Mouse (Mus musculus) forebrain, embryonic 10.5 days (tissue): Measurements from ENCODE around the gene Ckap2l. TPM values are rescaled to one million over a fixed set of nuclear protein-coding genes. Genes with fewer than 3 reads are reported as not detected.

Experiments
- DNase-seq: peaks from one replicate; pipeline ENCODE4 v3.0.0-alpha.2; 2017; ENCODE audit warnings: low spot score; ENCODE audit errors: extremely low spot score
- H3K27ac ChIP-seq: fragments of 300-500 bp; sonication (generic); 2 replicates; pipeline ENCODE4 v1.5.1; 2016; ENCODE audit warnings: mild to moderate bottlenecking
- H3K27me3 ChIP-seq: fragments of 300-500 bp; sonication (generic); 2 replicates; pipeline ENCODE4 v1.6.1; 2016; ENCODE audit warnings: mild to moderate bottlenecking; ENCODE audit not compliant: poor library complexity, severe bottlenecking
- H3K36me3 ChIP-seq: fragments of 300-500 bp; sonication (generic); replicated peaks from 2 replicates; pipeline ENCODE4 v1.6.1; 2016; ENCODE audit warnings: mild to moderate bottlenecking, moderate library complexity
- H3K4me1 ChIP-seq: fragments of 300-500 bp; sonication (generic); 2 replicates; pipeline ENCODE4 v1.6.1; 2016
- H3K4me3 ChIP-seq: fragments of 300-500 bp; sonication (generic); 2 replicates; pipeline ENCODE4 v1.5.1; 2016; ENCODE audit warnings: mild to moderate bottlenecking, moderate library complexity
- H3K9me3 ChIP-seq: fragments of 300-500 bp; sonication (generic); 2 replicates; pipeline ENCODE4 v1.6.1; 2016; ENCODE audit warnings: mild to moderate bottlenecking, moderate library complexity
- WGBS: fragments of 180-500 bp; shearing (Covaris S2); methylation state at CpG from one replicate; pipeline ENCODE4 v1.1.7; 2016; 5-methylcytosine and 5-hydroxymethylcytosine counted together
- polyA plus RNA-seq: library from polyadenylated mRNA; unstranded; fragments of >200 nt; fragmentation: Nextera tagmentation; extraction: Ambion mirVana; gene quantifications from 2 replicates; pipeline ENCODE4 v1.2.1, GENCODE M21; 2016

The Ckap2l gene
- polyA plus RNA-seq, 1 experiment from 2014 or later: 65.8 TPM

DNA sequence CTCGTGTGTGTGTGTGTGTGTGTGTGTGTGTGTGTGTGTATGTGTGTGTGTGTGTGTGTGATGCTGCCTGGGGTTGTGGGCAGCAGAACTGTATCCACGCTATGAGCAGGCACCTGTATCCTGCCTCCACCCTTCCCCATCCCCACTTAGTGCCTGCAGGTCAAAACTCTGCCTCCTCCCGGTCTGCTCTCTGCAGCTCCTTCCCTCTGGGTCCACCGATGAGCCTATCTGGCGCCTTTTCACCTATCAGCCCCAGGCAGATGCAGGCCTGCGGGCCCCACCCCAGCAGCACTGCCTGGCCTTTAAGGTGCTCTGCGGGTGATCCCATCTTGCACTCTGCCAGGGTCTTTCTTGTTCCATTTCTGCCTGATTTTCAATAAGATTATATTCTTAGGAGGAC is 69.3 kb downstream of the Ckap2l start:
- H3K4me1 ChIP-seq: peaks cover 7% of the 10 kb centered on the region; the same call in 1 of the 2 replicates
- no peaks in the 10 kb centered on the region for H3K36me3 ChIP-seq
- no peak overlapping the region for H3K4me3 ChIP-seq
- no peaks in the 10 kb centered on the region for H3K9me3 ChIP-seq
- WGBS: 71% methylated on average over 6 of the region's 7 CpGs
- H3K27me3 ChIP-seq: no peaks in the 10 kb centered on the region
- peak overlapping the region; percentile 75; the same call in 1 of the 2 replicates for H3K27ac ChIP-seq
- no peak for DNase-seq

DNA sequence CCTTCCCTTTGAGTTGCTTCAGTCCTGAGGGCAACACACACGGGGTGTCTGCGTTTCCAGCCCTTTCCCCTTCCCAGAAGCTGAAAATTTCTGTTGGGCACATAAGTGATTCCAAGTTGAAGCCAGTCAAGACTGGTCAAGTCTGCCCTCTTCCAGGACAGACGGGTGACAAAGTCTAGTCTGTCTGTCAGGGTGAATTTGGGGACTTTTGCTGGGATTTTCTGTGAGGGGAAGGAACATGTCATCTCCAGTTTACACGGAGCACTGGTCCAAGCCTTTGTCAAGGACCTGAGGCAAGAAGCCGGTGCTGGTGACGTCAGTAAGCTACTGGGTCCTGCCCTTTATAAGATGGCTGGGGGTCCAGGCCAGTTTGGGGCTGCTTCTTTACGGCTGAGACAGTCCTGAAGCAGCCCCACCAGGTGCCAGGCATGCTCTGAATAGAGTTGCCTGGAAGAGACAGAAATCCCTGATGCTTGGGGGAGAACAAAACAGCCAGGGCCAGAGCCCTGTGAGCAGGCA is 69.9 kb downstream of the Ckap2l start:
- Histone ChIP-seq H3K36me3 (no peaks in the 10 kb centered on the region), H3K4me3 (no peak overlapping the region), H3K9me3 (no peaks in the 10 kb centered on the region), H3K4me1 (peaks cover 7% of the 10 kb centered on the region; the same call in 1 of the 2 replicates), H3K27ac (peak overlapping the region; percentile 75), H3K27me3 (no peaks in the 10 kb centered on the region)
- WGBS: 77% methylated on average over 7 of the region's 7 CpGs
- no peak for DNase-seq

DNA sequence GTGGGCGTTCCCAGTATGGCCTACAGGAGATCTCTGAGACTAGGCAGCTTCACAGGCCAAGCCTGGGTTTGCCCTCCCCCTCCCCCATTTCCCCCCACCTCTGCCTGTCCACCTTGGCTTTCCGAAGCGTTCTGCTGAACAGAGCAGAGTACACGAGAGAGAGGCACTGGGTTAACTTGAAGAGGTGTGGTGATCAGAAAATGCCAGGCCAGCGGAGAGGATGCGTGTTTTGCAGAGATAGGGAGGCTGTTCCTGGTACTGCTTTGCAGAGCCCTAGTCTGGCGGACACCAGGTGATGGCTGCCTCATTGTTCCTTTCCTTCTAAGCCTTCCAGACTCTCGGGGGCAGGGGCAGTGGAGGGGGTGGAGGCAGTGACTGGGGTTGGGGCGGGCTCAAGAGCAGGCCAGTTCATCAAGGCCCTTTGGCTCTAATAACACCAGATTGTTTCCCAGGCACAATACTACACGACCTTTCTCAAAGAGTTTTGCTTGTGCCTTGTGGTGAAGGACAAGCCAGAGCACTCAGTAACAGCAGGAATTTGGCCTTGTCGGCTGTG is 70.6 kb downstream of the Ckap2l start:
- DNase-seq: no peak
- Histone ChIP-seq H3K27me3 (no peaks in the 10 kb centered on the region), H3K4me3 (no peak overlapping the region), H3K4me1 (peaks cover 7% of the 10 kb centered on the region; the same call in 1 of the 2 replicates), H3K27ac (peak overlapping the region; percentile 75), H3K36me3 (no peaks in the 10 kb centered on the region), H3K9me3 (no peaks in the 10 kb centered on the region)
- WGBS: 65% methylated on average over 11 of the region's 11 CpGs

DNA sequence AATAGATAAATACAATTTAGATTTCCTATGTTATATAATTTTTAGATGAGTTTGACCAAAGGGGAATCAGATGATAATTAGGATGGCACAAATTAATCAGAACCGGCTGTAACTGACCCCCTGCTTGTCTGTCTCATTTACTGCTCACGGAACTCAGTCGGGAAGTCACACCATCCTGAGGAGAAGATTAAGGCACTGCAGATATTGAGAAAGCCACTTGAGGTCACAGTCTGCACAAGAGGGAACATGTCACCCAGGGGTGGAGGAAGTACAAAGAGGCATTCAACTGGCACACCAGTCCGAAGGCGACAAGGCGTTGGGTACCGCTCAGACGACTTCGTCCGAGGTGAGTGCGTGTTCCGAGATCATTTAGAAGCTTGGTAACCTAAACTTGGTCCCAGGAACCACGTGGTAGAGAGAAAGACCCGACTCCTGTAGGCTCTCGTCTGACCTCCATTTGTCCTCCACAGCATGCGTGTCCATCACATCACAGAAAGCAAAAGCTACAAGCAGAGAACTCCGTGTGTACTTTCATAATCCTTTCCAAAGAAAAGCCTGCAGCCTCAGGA is 71.7 kb downstream of the Ckap2l start:
- H3K27ac ChIP-seq: no peak overlapping the region
- no peaks in the 10 kb centered on the region for H3K27me3 ChIP-seq
- 90% methylated on average over 17 of the region's 17 CpGs for WGBS
- no peaks in the 10 kb centered on the region for H3K36me3 ChIP-seq
- peaks cover 7% of the 10 kb centered on the region; the same call in 1 of the 2 replicates for H3K4me1 ChIP-seq
- no peaks in the 10 kb centered on the region for H3K9me3 ChIP-seq
- H3K4me3 ChIP-seq: no peak overlapping the region
- DNase-seq: no peak

DNA sequence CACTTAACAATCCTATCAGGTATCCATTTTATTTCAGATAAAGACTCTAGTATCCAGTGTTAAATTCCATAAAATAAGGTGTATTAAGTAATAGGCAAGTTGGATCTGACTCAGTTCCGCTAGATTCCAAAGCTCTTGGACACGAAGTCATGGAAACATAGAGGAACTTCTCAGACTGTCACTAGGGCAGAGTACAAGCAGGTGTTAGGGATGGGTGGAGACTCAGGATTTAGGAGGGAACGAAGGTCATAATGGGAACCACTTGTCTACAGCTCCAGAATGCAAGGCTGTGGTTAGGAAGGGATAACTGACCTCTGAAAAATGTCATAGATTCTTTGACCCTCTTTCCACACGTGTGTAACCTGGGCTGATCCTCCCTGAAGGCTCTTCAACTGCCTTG is 72.8 kb downstream of the Ckap2l start:
- no peak for DNase-seq
- Histone ChIP-seq H3K27me3 (no peaks in the 10 kb centered on the region), H3K9me3 (no peaks in the 10 kb centered on the region), H3K4me3 (no peak overlapping the region), H3K27ac (no peak overlapping the region), H3K4me1 (peaks cover 7% of the 10 kb centered on the region; the same call in 1 of the 2 replicates), H3K36me3 (no peaks in the 10 kb centered on the region)
- WGBS: 87% methylated on average over 4 of the region's 4 CpGs

DNA sequence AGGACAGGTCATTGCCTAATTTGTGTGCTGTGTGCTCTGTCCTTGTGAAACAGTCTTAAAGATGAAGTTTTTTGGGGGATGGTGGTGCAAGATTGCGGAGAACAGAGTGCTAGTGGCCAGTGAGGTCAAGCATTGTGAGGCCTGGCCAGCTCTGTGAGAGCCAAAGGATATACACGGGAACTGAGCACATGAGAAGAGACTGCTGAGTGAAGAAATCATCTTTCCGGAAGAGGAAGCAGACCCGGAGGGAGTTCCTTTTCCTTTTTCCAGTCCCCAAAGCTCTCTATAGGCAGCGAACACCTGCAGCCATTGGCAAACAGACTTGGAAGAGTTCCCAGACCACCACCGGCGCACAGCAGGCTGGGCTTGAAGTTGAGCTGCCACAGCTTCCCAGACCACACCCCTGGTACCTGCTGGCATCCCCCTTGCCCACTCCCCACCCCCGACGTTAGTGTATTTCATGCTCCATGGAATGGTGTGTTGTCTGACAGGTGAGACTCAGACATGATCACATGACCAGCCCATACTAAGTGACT is 75.8 kb downstream of the Ckap2l start:
- H3K27me3 ChIP-seq: no peaks in the 10 kb centered on the region
- H3K4me1 ChIP-seq: peaks cover 1% of the 10 kb centered on the region; the same call in 1 of the 2 replicates
- DNase-seq: no peak
- 93% methylated on average over 9 of the region's 9 CpGs for WGBS
- H3K27ac ChIP-seq: no peak overlapping the region
- 0 out of 2 replicates have a peak, but pooled peaks cover 1% of the 10 kb centered on the region for H3K36me3 ChIP-seq
- H3K4me3 ChIP-seq: no peak overlapping the region
- H3K9me3 ChIP-seq: no peaks in the 10 kb centered on the region

DNA sequence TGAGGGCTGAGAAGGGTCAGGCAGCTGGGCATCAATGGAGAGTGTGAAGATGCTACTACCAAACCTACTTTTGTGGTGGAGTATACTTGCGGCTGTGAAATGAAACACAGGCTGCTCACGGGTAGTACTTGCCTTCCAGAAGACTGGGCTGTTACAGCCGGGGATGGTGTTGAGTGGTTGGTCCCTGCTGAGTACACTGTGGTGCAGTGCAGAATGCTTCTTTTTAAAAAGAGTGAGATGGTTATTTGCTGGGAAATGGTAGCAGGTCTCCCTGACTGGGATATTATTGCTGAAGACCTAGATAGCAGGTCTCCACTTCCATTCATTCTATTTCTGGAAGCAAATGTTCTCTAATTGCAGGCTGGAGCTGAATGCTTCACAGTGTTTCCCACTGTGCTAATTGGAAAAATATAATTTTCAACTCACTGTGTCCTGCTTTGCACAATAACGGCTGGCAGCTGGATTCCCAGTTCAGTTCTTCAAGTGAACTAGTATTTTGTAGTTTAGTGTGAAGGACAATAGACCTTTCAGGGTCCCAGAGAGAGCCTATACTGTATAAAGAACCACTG is 78.4 kb downstream of the Ckap2l start:
- Histone ChIP-seq H3K4me1 (no peaks in the 10 kb centered on the region), H3K27me3 (no peaks in the 10 kb centered on the region), H3K36me3 (peaks cover 7% of the 10 kb centered on the region; the same call in 1 of the 2 replicates), H3K4me3 (no peak overlapping the region), H3K9me3 (no peaks in the 10 kb centered on the region), H3K27ac (no peak overlapping the region)
- WGBS: 85% methylated on average over 4 of the region's 4 CpGs
- no peak for DNase-seq

Other genes with a start within 250 kb of the Ckap2l start
- gene Vinac1, start 249.0 kb downstream of the Ckap2l start, polyA plus RNA-seq: 0.09 and 0.16 TPM in 2 replicates
- gene Ttl, start 231.3 kb downstream of the Ckap2l start, polyA plus RNA-seq: 12.4 and 14.0 TPM in 2 replicates
- 47.6 and 48.8 TPM in 2 replicates for gene Polr1b, start 196.2 kb downstream of the Ckap2l start, polyA plus RNA-seq
- gene Chchd5, start 167.5 kb downstream of the Ckap2l start, polyA plus RNA-seq: 24.1 and 25.2 TPM in 2 replicates
- gene Slc20a1, start 98.4 kb downstream of the Ckap2l start, polyA plus RNA-seq: 57.2 and 57.9 TPM in 2 replicates
- gene Il1a, start 12.8 kb upstream of the Ckap2l start, polyA plus RNA-seq: not detected in 2 replicates
- gene Il1b, start 73.9 kb upstream of the Ckap2l start, polyA plus RNA-seq: 0.15 TPM in 1 of 2 replicates, not detected in the other
- not detected in 2 replicates for gene F830045P16Rik, start 239.4 kb upstream of the Ckap2l start, polyA plus RNA-seq